Mouse (Mus musculus) lung, postnatal 25 days (tissue): ENCODE data around the gene Mchr1.

Experiments
- DNase-seq: peaks from one replicate; pipeline ENCODE4 v3.0.0; 2022; ENCODE audit warnings: low spot score

Gene Mchr1

GRCm38 (mm10) chr15:81272305-81273053 is 37.2 kb downstream of the Mchr1 start:
- peak; percentile 19 for DNase-seq

GRCm38 (mm10) chr15:81273361-81273760 is 38.1 kb downstream of the Mchr1 start:
- peak; percentile 10 for DNase-seq

GRCm38 (mm10) chr15:81277928-81278327 is 42.6 kb downstream of the Mchr1 start:
- DNase-seq = no peak

- DNase-seq = no peak
These were observed 43.4 kb downstream of the Mchr1 start for GRCm38 (mm10) chr15:81278699-81279098.

GRCm38 (mm10) chr15:81284121-81284734 is 48.9 kb downstream of the Mchr1 start:
- no peak for DNase-seq
